In genomic region chr4:146449711-146450110, GRCm38 (mm10) we compare ENCODE assay signal across 10 mouse cellular contexts. TPM values are rescaled to one million over a fixed set of nuclear protein-coding genes. Genes with fewer than 3 reads are reported as not detected.
DNase-seq lines count a peak whose midpoint lies in the region; ATAC-seq and TF ChIP-seq lines count a peak whose summit lies in the region.
"Not testable (repeated sequence)": the region's sequence is repeated elsewhere in the genome, so short reads cannot be mapped to it uniquely, and the experiment has no call there.
"Had no signal": no experiment of that assay in that cellular context is flagged by ENCODE, and none has a peak within 500 bp of the region (broad histone marks: within the 10 kb centered on the region; RNA-seq: fewer than 3 reads in every experiment).

No protein-coding gene starts in this region.

- peak; percentile 72 for DNase-seq in heart, embryonic 10.5 days (ENCODE audit: low spot score)
- peak; percentile 15 for DNase-seq in limb, embryonic 11.5 days (ENCODE audit: low spot score)
- not testable (repeated sequence) for DNase-seq in liver, postnatal 0 days
- DNase-seq in yolk sac, embryonic 10.5 days (ENCODE audit: low spot score): peak; percentile 0

- not testable (repeated sequence) for TF ChIP-seq CTCF in liver, postnatal 0 days (IDR thresholded peaks at IDR 0.05; ENCODE audit: low read depth)

- H3K9me3 ChIP-seq in embryonic facial prominence, embryonic 15.5 days (replicated peaks): peaks cover 27% of the 10 kb centered on the region
- peaks cover 26% of the 10 kb centered on the region for H3K9me3 ChIP-seq in heart, embryonic 10.5 days
- H3K9me3 ChIP-seq in hindbrain, embryonic 12.5 days (replicated peaks): peaks cover 52% of the 10 kb centered on the region
- H3K9me3 ChIP-seq in limb, embryonic 11.5 days (ENCODE audit: control insufficient read depth, low read length): peaks cover 23% of the 10 kb centered on the region; the same call in 1 of the 2 replicates
- peaks cover 23% of the 10 kb centered on the region for H3K9me3 ChIP-seq in liver, postnatal 0 days (ENCODE audit: low read length)
- H3K9me3 ChIP-seq in midbrain, embryonic 16.5 days (replicated peaks; ENCODE audit: control insufficient read depth, low read length, poor library complexity, severe bottlenecking): peaks cover 40% of the 10 kb centered on the region

- not testable (repeated sequence) for H3K4me1 ChIP-seq in embryonic facial prominence, embryonic 15.5 days; heart, embryonic 10.5 days; hindbrain, embryonic 12.5 days; limb, embryonic 11.5 days (ENCODE audit: control insufficient read depth, insufficient read depth, low read length); liver, postnatal 0 days (ENCODE audit: insufficient read depth); midbrain, embryonic 16.5 days (ENCODE audit: control insufficient read depth, insufficient read depth, low read length)

- not testable (repeated sequence) for H3K4me3 ChIP-seq in embryonic facial prominence, embryonic 15.5 days (replicated peaks); heart, embryonic 10.5 days; hindbrain, embryonic 12.5 days; limb, embryonic 11.5 days (ENCODE audit: low read depth, low read length); liver, postnatal 0 days (ENCODE audit: low read depth, low read length); midbrain, embryonic 16.5 days (ENCODE audit: low read depth, low read length)

- ATAC-seq in embryonic facial prominence, embryonic 15.5 days (ENCODE audit: insufficient number of reproducible peaks, low FRiP score, low TSS enrichment, low read depth): peak; percentile 37; the same call in 1 of the 2 replicates
- ATAC-seq in hindbrain, embryonic 12.5 days (ENCODE audit: low FRiP score): 0 out of 2 replicates have a peak, but pooled peaks have one; percentile 30
- 0 out of 2 replicates have a peak, but pooled peaks have one; percentile 14 for ATAC-seq in limb, embryonic 11.5 days (ENCODE audit: insufficient number of reproducible peaks, low FRiP score, low TSS enrichment, low read depth)
- ATAC-seq in liver, postnatal 0 days: 0 out of 2 replicates have a peak, but pooled peaks have one; percentile 22
- 0 out of 2 replicates have a peak, but pooled peaks have one; percentile 42 for ATAC-seq in midbrain, embryonic 16.5 days

- H3K36me3 ChIP-seq in embryonic facial prominence, embryonic 15.5 days; hindbrain, embryonic 12.5 days; limb, embryonic 11.5 days (ENCODE audit: control insufficient read depth, insufficient read depth, low read length); liver, postnatal 0 days (replicated peaks; ENCODE audit: insufficient read depth, low read length); midbrain, embryonic 16.5 days (ENCODE audit: control insufficient read depth, insufficient read depth, low read length): not testable (repeated sequence)
- peaks cover 21% of the 10 kb centered on the region for H3K36me3 ChIP-seq in heart, embryonic 10.5 days

- H3K27me3 ChIP-seq in embryonic facial prominence, embryonic 15.5 days; heart, embryonic 10.5 days (ENCODE audit: insufficient read depth, poor library complexity, severe bottlenecking); hindbrain, embryonic 12.5 days; limb, embryonic 11.5 days (ENCODE audit: control insufficient read depth, insufficient read depth, low read length); liver, postnatal 0 days (ENCODE audit: insufficient read depth, low read length); midbrain, embryonic 16.5 days (ENCODE audit: control insufficient read depth, insufficient read depth, low read depth, low read length): not testable (repeated sequence)

- H3K9ac ChIP-seq in embryonic facial prominence, embryonic 15.5 days; hindbrain, embryonic 12.5 days; limb, embryonic 11.5 days (ENCODE audit: low read length); liver, postnatal 0 days (replicated peaks); midbrain, embryonic 16.5 days (ENCODE audit: low read depth, low read length): not testable (repeated sequence)

- H3K4me2 ChIP-seq in embryonic facial prominence, embryonic 15.5 days (replicated peaks); hindbrain, embryonic 12.5 days (replicated peaks); limb, embryonic 11.5 days (ENCODE audit: low read depth, severe bottlenecking); liver, postnatal 0 days (ENCODE audit: low read depth, low read length); midbrain, embryonic 16.5 days (ENCODE audit: low read length): not testable (repeated sequence)

- H3K27ac ChIP-seq in embryonic facial prominence, embryonic 15.5 days (replicated peaks); heart, embryonic 10.5 days; hindbrain, embryonic 12.5 days; limb, embryonic 11.5 days (replicated peaks; ENCODE audit: low read depth, low read length); liver, postnatal 0 days (ENCODE audit: low read depth); midbrain, embryonic 16.5 days (ENCODE audit: low read length): not testable (repeated sequence)

- WGBS in embryonic facial prominence, embryonic 15.5 days: 84% methylated on average over 5 of the region's 5 CpGs
- WGBS in heart, embryonic 10.5 days: 83% methylated on average over 5 of the region's 5 CpGs
- WGBS in hindbrain, embryonic 12.5 days: 85% methylated on average over 5 of the region's 5 CpGs
- 87% methylated on average over 5 of the region's 5 CpGs for WGBS in limb, embryonic 11.5 days
- WGBS in liver, postnatal 0 days (ENCODE audit: insufficient replicate concordance): 71% methylated on average over 5 of the region's 5 CpGs
- WGBS in midbrain, embryonic 16.5 days: 87% methylated on average over 5 of the region's 5 CpGs

- not testable (repeated sequence) for TF ChIP-seq EP300 in liver, postnatal 0 days (IDR thresholded peaks at IDR 0.05; ENCODE audit: low read depth)

RNA-seq across cellular contexts. Expression of gene Zfp992, which starts 0.9 kb away (rescaled TPM):
- 1.8 and 2.3 TPM in 2 replicates for polyA plus RNA-seq in embryonic facial prominence, embryonic 15.5 days (2015; fragmentation: Nextera tagmentation; extraction: Ambion mirVana)
- polyA plus RNA-seq in heart, embryonic 10.5 days (2016; fragmentation: Nextera tagmentation; extraction: Ambion mirVana): 4.7 and 5.3 TPM in 2 replicates
- 3.1 and 3.9 TPM in 2 replicates for polyA plus RNA-seq in hindbrain, embryonic 12.5 days (2016; fragmentation: Nextera tagmentation; extraction: Ambion mirVana)
- polyA plus RNA-seq in limb, embryonic 11.5 days (2014; fragmentation: Nextera tagmentation; extraction: Ambion mirVana): 5.6 TPM in 2 replicates
- 1.0 and 1.2 TPM in 2 replicates for polyA plus RNA-seq in liver, postnatal 0 days (2015; fragmentation: Nextera tagmentation; extraction: Ambion mirVana)
- polyA plus RNA-seq in midbrain, embryonic 16.5 days (2015; fragmentation: Nextera tagmentation; extraction: Ambion mirVana): 1.8 TPM in 2 replicates

RNA-seq across cellular contexts. Expression of gene Zfp981, which starts 52.1 kb away (rescaled TPM):
- polyA plus RNA-seq in embryonic facial prominence, embryonic 15.5 days (2015; fragmentation: Nextera tagmentation; extraction: Ambion mirVana): 0.05 TPM in 1 of 2 replicates, not detected in the other
- 0.09 and 0.11 TPM in 2 replicates for polyA plus RNA-seq in heart, embryonic 10.5 days (2016; fragmentation: Nextera tagmentation; extraction: Ambion mirVana)
- polyA plus RNA-seq in hindbrain, embryonic 12.5 days (2016; fragmentation: Nextera tagmentation; extraction: Ambion mirVana): 0.08 and 0.12 TPM in 2 replicates
- 0.05 TPM in 1 of 2 replicates, not detected in the other for polyA plus RNA-seq in limb, embryonic 11.5 days (2014; fragmentation: Nextera tagmentation; extraction: Ambion mirVana)
- not detected in 2 replicates for polyA plus RNA-seq in liver, postnatal 0 days (2015; fragmentation: Nextera tagmentation; extraction: Ambion mirVana)
- polyA plus RNA-seq in midbrain, embryonic 16.5 days (2015; fragmentation: Nextera tagmentation; extraction: Ambion mirVana): 0.10 and 0.16 TPM in 2 replicates
- polyA plus RNA-seq: adrenal gland, adult 2 months; embryonic facial prominence, embryonic 14.5 days; erythroblast, embryonic 14.5 days had no signal
